Mouse (Mus musculus) heart, adult 11 months (tissue): ENCODE data around the gene Rsu1.

Experiments used
- DNase-seq: peaks from one replicate; pipeline ENCODE4 v3.0.0; 2022

Rsu1 gene

GRCm38 (mm10) chr2:13271165-13271957, at the start of gene Rsu1:
TSS of gene Rsu1 (minus strand) at chr2:13271415.
- peak; percentile 100 for DNase-seq

DNA sequence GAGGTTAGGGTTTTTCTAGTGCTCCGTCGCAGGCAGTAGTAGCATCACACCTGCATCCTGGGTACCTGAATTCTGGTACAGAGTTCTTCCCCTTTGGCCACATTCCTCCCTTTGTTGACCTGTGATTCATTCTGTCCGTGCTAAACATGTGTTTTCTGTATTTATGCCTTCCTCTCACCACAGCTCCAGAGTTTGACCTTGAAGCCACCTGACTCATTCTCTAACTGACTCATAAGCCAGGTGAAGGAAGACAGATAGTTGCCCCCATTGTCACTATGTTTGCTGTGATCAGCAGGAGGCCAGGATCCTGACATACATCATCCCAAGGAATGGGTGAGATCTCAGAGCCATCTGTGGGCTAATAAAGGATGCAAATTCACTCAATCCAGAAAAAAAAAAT, 32.2 kb upstream of the Rsu1 start:
- peak; percentile 13 for DNase-seq

- DNase-seq, result peak; percentile 87
These were observed 27.8 kb upstream of the Rsu1 start for GRCm38 (mm10) chr2:13299031-13299430.

DNA sequence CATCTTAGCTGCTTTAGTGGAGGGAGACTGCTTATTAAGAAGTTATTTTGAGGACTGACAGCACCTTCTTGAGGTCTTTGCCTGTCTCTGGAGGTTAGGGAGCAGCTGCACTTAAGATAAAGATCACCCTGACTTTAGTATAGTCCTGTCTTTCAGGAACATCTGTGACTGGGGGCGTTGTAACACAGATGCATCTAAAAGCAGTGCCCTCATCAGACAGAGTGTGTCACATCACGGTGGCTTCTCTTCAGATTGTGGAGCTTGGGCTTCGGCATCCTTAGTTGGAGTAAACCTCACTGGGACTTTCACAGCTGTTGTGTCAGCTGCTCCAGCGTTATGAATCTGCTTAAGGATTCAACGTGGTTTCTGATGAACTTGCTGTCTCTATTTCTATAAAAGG, 26.5 kb upstream of the Rsu1 start:
- peak; percentile 60 for DNase-seq

- peak; percentile 40 for DNase-seq
These were observed 19.4 kb upstream of the Rsu1 start for GRCm38 (mm10) chr2:13290661-13291060.

GRCm38 (mm10) chr2:13290070-13290469, 18.9 kb upstream of the Rsu1 start:
- DNase-seq, result peak; percentile 80

DNA sequence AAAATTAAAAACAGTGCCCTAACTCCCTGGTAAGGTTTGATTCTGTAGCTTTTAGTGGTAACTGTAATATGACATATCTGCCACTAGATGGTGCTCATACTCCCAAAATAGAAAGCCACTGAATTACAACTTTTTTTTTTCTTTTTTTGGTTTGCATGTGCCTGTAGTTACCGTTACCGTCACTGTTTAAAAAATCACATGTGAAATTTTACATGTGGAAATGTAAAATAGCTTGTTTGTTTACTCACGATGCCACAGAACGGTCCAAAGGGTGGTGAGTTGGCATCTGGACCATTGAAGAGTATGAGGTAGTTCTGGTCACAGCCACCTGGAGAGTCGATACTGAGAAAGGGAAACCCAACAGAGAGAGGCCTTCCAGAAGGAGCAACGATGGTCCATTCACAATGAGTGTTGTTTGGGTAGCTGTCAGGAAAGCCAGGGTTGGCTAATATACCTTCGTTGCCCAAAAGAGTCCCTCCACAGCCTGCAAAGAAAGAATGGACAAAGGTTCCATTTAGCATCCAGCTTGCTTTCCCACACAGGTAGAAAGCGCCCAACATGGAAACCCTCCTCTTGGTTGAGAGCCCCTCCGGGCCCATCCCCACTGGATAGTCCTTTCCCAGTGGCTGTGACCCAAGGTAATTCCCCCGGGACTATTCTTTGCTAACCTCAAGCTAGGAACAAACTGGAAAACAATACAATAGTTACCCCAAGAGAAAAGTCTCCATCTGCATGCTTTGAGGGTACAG, 7.1 kb upstream of the Rsu1 start:
- peak; percentile 88 for DNase-seq

DNA sequence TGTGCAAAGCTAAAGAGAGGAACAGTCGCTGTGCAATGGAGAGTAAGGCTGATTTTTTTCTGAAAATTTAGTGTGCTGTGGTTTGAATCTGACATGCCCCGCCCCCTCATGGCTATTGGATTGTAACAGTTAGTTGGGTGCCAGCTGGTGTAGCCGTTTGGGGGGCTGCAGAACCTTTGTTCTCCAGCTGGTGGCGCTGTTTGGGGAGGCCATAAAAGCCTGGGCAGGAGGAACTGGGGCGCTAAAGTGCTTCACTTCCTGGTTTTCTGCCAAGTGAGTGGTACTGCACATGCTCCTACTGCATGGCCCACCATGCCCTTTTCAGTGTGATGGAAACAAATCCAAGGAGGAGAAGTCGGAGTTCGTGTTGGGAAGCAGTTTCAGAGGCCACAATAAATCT, 4.7 kb upstream of the Rsu1 start:
- peak; percentile 84 for DNase-seq

GRCm38 (mm10) chr2:13270736-13271135, 479 bp downstream of the Rsu1 start:
- no peak for DNase-seq

DNA sequence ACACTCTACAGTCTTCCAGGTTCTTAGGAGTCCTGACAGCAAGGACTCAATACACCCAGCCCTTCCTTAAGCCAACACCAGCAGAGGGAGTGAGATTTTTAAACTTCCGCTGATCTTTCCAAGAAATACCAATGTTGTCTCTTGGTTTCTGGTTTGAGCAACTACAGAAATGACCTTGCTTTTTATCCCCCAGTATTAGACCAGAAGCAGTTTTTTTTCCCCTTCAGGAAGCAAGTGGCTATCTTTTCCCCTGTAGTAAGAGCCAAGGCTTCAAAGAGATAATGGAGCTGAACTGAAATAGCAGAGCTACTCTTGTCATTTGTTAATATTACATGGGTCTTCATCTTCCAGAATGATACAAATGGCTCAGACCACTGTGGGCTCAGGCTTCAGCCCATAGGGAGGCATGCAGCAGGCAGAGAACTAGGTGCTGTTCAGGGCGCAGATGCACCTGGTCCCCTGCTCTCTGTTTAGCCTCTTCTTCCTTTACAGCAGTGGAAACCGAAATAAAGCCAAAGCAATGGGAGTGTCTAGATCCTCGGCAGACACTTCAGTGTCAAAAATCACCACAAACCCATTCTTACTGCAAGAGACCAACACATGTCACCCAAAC, 2.4 kb downstream of the Rsu1 start:
- peak; percentile 86 for DNase-seq

GRCm38 (mm10) chr2:13264875-13265274, 6.3 kb downstream of the Rsu1 start:
- DNase-seq, result peak; percentile 82

GRCm38 (mm10) chr2:13263150-13263549, 8.1 kb downstream of the Rsu1 start:
- peak; percentile 69 for DNase-seq

GRCm38 (mm10) chr2:13258606-13259005, 12.6 kb downstream of the Rsu1 start:
- peak; percentile 24 for DNase-seq

DNA sequence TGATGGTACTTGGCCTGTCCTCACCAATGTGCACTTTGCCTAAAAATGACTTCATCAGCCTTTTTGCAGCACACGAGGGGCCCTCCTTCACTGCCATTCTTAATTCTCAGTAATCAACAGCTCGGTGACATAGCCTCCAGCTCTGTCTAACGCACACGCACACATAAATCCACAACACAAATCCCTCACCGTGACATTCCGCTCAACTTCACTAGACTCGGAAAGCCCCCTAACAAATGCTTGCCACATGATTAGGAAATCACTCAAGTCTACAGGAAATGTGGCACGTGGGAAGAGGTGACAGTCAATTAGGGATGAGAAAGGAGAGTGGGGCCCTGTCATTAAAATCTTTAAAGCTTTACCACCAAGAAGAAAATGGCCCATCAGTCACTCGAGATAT, 30.5 kb downstream of the Rsu1 start:
- peak; percentile 66 for DNase-seq

DNA sequence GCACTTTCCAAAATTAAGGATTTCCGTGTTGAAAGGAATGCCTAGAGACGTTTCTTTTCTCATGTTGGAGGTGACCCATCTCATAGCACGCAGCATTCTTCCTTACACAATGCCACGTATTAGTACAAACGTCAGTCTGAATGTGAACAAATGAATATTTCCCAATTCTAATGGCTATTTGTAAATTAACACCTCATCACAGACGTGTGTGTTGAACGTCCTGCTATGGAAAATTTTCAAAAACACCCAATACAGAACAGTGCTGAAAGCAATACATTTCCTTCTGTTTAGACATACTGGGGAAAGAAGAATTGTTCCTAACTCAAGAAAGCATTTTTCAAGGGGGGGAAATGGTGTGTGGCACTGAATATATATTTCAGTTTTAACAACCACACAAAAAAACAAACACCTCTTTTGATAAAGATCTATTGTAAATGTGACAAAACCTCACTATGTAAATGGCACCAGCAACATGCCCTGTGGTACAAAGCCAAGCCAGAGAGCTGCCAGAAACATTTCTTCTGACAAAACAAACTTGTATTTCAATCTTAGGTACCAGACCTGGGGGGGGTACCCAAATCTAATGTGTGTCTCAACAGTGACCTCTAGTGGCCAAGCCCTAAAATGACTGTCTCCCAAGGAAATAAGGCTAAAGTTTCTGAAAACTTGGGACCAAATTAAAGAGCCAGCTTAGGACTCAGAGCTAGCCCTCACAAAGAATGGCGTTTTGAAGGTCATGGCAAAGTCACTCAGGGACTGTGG, 33.9 kb downstream of the Rsu1 start:
- peak; percentile 91 for DNase-seq

- DNase-seq, result peak; percentile 98
These were observed 35.5 kb downstream of the Rsu1 start for GRCm38 (mm10) chr2:13235696-13236095.

DNA sequence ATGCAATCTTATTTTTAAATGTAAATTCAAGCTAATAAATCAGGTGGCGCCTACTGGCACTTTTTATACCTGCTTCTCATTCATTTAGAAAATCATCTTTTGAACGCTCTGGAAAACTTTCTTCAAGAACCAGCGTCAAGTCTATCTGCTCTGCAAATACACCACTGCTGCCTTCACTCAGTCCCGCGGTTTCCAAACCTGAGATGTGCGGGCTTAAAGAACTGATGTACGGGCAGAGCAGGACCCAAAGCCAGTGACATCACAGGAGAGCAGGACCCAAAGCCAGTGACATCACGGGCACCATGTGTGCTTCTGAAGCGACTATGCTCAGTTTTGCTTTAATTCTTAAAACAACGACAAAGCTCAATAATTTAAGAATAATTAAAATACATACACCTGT, 36.4 kb downstream of the Rsu1 start:
- peak; percentile 66 for DNase-seq

DNA sequence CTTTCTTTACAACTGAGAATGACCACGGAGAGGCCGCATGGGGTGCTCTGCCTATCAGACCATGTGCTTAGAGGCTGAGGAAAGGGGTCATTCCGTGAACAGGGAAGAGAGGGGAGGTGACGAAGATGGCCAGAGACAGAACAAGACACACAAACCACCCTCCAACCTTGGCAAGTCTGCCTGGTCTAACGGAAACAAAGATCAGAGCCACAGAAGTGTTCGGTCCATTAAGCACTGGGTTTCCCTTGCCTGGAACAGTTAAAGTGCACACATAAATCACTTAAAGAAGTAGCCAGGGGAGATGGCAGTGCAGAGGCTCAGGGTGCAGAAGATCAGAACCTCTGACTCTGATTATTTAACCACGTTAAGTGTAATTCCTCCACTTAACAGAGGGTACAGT, 37.3 kb downstream of the Rsu1 start:
- DNase-seq, result peak; percentile 68

- peak; percentile 60 for DNase-seq
These were observed 37.9 kb downstream of the Rsu1 start for GRCm38 (mm10) chr2:13233254-13233835.

GRCm38 (mm10) chr2:13232305-13232704, 38.9 kb downstream of the Rsu1 start:
- DNase-seq, result peak; percentile 6

- DNase-seq, result peak; percentile 83
These were observed 41.5 kb downstream of the Rsu1 start for GRCm38 (mm10) chr2:13229686-13230085.

- DNase-seq, result peak; percentile 56
These were observed 45.2 kb downstream of the Rsu1 start for GRCm38 (mm10) chr2:13226031-13226430.

- DNase-seq, result peak; percentile 33
These were observed 46.7 kb downstream of the Rsu1 start for GRCm38 (mm10) chr2:13224546-13224945.
